Mouse (Mus musculus) left cerebral cortex, adult 2 months (tissue): ENCODE data around the gene Cybc1. TPM values are rescaled to one million over a fixed set of nuclear protein-coding genes. Genes with fewer than 3 reads are reported as not detected.

Experiments used
- DNase-seq, 2 experiments: peaks; one replicate each; pipeline ENCODE4 v3.0.0; 2021 to 2022; ENCODE audit warnings: low spot score in 2 of 2, mixed read lengths in 1 of 2; ENCODE audit errors: extremely low spot score in 1 of 2
- H3K27ac ChIP-seq: fragments of 200-600 bp; 2 replicates; pipeline ENCODE4 v1.8.1; 2022
- H3K4me3 ChIP-seq: fragments of 200-600 bp; 2 replicates; pipeline ENCODE4 v1.8.1; 2022
- CTCF ChIP-seq: fragments of 200-600 bp; IDR thresholded peaks from 2 replicates; pipeline ENCODE4 v1.8.1; 2022; ENCODE audit warnings: antibody characterized with exemption, mild to moderate bottlenecking, moderate library complexity
- intact Hi-C: fragments of 180-260 bp; cut with DNase I; formaldehyde crosslinking; loops from one replicate; pipeline ENCODE4 v1.15.1; 2025
- long read RNA-seq, 2 experiments: library from polyadenylated mRNA; stranded (forward); transcript quantifications; one replicate each; pipeline ENCODE4 v2.0.0; 2021; ENCODE audit warnings: borderline mapping rate in 2 of 2
- total RNA-seq, 2 experiments: library from RNA; stranded (reverse); gene quantifications; 2 replicates each; pipeline ENCODE4 v1.2.3; 2021

Gene Cybc1
- total RNA-seq, result 10 to 100 TPM; 22.0 to 23.3 TPM
- long read RNA-seq, experiment 1, transcript Cybc1-201 (7 exons, 2,417 nt), result major isoform, 12 of 27 reads
- long read RNA-seq, experiment 1, partial matches to known transcripts, result 4 of 27 reads
- long read RNA-seq, experiment 1, other reads (novel, unspliced or antisense), result 8 of 27 reads
- long read RNA-seq, experiment 2, transcript Cybc1-201 (7 exons, 2,417 nt), result major isoform, 8 of 21 reads
- long read RNA-seq, experiment 2, partial matches to known transcripts, result 2 of 21 reads
- long read RNA-seq, experiment 2, other reads (novel, unspliced or antisense), result 7 of 21 reads

- TF ChIP-seq CTCF, result peak; percentile 33
- intact Hi-C loops, result no loop called here
- DNase-seq, result peak; percentile 63 to 67
- peak within 1 kb of the TSS; percentile 86 for H3K27ac ChIP-seq
- peak within 1 kb of the TSS; percentile 94 for H3K4me3 ChIP-seq
Measured at GRCm38 (mm10) chr11:121229018-121229439, at the start of gene Cybc1. Gene Cybc1, minus strand, starts transcription at chr11:121229322.

DNA sequence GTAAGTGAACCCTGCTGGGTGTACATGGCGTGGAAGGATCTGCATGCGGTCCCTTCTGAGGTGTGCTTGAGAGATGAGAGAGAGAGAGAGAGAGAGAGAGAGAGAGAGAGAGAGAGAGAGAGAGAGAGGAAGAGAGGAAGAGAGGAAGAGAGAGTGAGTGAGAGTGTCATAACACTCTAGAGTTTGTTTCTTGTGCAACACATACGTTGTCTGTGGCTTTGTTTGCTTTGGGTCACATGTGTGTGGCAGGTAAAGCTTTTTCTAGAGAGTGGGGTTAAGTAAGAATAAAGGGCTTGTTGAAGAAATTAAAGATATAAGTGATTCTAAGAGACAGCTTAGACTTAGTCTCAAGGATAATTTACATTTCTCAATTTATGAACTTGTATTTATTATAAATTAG is 48.9 kb upstream of the Cybc1 start:
- intact Hi-C loops, result no loop called here
- Histone ChIP-seq H3K27ac (no peak overlapping the region), H3K4me3 (no peak overlapping the region)
- DNase-seq, result no peak
- TF ChIP-seq CTCF, result no peak

DNA sequence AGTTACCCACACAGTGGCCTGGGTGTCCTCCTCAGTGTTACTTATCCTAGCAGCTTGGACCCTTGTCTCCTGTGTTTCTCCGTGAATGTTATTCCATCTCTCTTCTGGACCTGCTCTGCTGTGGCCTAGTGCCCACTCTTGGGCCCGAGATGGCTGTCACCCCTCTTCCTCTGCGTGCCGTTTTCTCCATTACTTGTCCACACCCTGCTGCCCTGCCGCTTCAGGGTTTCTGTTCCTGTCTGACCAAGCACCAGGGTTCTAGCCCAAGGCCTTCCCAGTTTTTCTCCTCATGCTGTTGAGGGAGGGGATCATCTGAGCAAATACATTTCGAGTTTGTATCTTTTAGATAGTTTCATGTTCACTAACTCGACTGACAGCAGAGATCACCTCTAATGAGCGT is 48.4 kb upstream of the Cybc1 start:
- Histone ChIP-seq H3K27ac (no peak overlapping the region), H3K4me3 (no peak overlapping the region)
- DNase-seq, result no peak
- intact Hi-C loops, result no loop called here
- TF ChIP-seq CTCF, result no peak

- no peak for DNase-seq
- Histone ChIP-seq H3K27ac (no peak overlapping the region; the same call in 1 of the 2 replicates), H3K4me3 (peak overlapping the region; percentile 93)
- intact Hi-C loops, result loop anchor here (5.0 kb wide), 1 partner anchor 91 kb away; the partner anchor contains the start of gene Wdr45b
- TF ChIP-seq CTCF, result no peak
Measured at GRCm38 (mm10) chr11:121261074-121261473, 32.0 kb upstream of the Cybc1 start.

- peak in 1 of 2 experiments; percentile 38 for DNase-seq
- peak overlapping the region; percentile 83 for H3K27ac ChIP-seq
- H3K4me3 ChIP-seq, result peak overlapping the region; percentile 93
- TF ChIP-seq CTCF, result no peak
- intact Hi-C loops, result loop anchor here (5.0 kb wide), 1 partner anchor 92 kb away; the partner anchor contains the start of gene Wdr45b
Measured at GRCm38 (mm10) chr11:121260211-121260906, 31.2 kb upstream of the Cybc1 start.

DNA sequence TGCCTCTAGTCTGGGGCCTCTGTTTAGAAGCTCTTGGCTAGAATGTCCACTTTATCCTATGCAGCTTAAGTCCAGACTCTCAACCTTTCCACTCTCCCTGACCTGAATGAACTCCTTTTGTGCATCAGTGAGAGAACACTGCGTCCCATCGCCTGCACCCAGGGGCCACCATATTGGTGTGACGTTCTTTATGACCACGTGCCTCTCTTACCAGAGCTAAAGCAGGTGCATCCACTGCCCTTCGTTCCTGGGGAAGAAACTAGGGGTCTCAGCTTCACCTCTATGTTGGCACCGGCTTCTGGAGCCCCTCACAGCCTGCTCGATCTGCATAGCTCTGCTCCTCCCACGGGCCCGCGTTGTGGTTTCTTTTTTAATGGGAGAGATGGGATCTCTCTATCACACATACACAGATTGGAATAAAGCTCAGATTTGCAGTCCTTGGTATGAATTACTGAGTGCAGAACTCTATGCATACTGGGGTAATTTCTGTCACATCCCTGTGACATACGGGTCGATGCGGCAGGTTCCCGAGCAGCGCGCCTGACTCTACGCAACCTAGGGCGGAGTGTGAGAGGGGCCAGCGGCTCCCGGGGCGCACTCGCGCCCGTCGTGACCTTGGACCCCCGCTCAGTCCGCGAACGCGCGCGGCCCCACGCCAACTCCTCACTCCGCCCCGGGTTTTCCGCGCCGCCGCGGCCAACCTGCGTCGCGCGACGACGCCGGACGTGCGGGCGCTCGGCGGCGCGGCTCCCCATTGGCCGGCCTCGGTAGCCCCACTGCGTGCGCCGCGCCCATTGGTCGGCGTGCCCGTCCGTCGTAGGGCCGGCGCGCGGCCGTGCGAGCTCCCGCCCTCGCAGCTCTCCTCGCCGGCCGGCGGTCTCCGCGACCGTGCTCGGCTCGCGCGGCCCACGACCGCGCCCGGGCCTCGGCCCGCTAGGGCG is 30.3 kb upstream of the Cybc1 start, which contains the start of gene Foxk2:
TSS of gene Foxk2 (plus strand) at position 831 of the 941 bp plus-strand sequence.
- peak; percentile 93 to 96 for DNase-seq
- H3K27ac ChIP-seq, result peak within 1 kb of the TSS; percentile 98
- no peak for TF ChIP-seq CTCF
- H3K4me3 ChIP-seq, result peak within 1 kb of the TSS; percentile 93
- intact Hi-C loops, result loop anchor here (5.0 kb wide), 1 partner anchor 93 kb away; the partner anchor contains the start of gene Wdr45b

DNA sequence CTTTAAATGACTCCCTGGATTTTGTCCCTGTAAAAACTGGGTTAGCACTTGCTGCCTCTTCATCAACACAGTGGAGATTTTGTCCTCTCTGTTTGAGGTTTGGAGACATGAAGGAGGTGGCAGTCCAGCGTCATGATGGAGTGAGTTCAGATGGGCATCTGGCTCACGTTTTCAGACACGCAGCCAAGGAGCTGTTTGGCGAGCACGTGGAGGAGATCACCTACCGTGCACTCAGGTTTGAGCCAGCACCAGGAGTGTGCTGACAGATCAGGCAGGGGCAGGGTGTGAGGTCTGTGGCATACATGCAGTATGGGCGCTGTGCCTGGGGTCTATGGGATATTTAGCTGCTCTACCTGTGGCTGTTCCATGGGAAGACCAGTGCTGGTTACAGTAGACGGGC is 21.1 kb upstream of the Cybc1 start:
- DNase-seq, result no peak
- TF ChIP-seq CTCF, result no peak
- no peak overlapping the region for H3K4me3 ChIP-seq
- intact Hi-C loops, result no loop called here
- no peak overlapping the region for H3K27ac ChIP-seq

DNA sequence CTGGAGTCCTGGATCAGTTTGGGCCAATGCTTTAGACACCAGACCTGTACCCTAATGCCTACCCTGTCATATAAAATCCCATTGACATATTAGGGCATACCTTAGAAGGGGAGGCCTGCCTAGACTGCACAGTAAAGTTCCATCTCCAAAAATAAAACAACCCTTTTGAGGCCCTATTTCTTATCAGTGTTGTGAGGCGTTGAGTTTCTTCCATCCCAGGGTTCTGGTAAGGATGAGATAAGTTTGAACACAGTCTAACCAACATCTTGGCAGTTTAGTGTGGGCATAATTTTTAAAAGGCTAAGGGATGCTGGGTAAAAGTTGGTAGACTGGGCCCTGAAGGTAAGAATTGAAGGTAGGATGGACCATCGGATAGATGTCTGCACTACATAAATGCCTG is 10.5 kb upstream of the Cybc1 start:
- Histone ChIP-seq H3K4me3 (no peak overlapping the region), H3K27ac (no peak overlapping the region)
- DNase-seq, result no peak
- intact Hi-C loops, result loop anchor here (5.0 to 10.0 kb wide), 2 partner anchors 113 to 195 kb away; partner anchors contain the start of genes Fn3k and Wdr45b
- TF ChIP-seq CTCF, result no peak

DNA sequence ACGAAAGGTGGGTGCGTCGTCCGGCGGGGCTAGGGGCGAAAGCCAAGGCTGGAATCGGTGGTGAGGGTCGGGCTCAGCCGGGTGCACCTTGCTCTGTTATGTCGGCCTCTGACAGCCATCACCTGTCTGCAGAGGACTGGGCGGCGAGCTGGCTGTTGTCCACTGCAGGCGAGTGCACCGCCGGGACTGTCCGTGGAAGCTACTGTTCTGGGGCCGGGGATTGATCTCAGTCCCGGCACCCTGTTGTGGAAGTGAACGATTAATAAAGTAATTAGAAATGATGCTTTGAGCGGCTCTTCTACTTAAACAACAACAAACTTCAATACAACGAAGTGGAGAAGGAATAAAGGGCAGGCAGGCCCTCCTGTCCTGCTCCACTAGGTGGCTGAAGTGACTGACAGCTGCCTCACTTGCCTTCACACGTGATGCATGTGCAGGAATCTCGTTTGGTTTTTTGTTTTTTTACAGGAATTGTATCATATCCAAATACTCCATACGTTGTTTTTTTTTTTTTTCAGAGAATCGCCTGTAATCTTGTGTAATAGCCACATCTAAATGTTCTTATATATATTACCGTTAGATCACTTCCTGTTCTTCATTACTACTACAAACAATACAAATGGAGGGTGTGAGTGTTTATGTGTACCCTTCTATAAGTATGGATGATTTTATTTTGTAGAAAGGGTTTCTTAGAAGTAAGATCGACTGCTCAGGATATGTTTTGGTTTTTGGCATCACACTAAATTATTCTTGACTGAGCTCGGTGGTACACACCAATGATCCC is 8.4 kb upstream of the Cybc1 start:
- DNase-seq, result no peak
- peak; percentile 36 for TF ChIP-seq CTCF
- Histone ChIP-seq H3K27ac (peak overlapping the region; percentile 92), H3K4me3 (peak overlapping the region; percentile 85)
- intact Hi-C loops, result loop anchor here (5.0 to 10.0 kb wide), 2 partner anchors 115 to 197 kb away; partner anchors contain the start of genes Fn3k and Wdr45b

DNA sequence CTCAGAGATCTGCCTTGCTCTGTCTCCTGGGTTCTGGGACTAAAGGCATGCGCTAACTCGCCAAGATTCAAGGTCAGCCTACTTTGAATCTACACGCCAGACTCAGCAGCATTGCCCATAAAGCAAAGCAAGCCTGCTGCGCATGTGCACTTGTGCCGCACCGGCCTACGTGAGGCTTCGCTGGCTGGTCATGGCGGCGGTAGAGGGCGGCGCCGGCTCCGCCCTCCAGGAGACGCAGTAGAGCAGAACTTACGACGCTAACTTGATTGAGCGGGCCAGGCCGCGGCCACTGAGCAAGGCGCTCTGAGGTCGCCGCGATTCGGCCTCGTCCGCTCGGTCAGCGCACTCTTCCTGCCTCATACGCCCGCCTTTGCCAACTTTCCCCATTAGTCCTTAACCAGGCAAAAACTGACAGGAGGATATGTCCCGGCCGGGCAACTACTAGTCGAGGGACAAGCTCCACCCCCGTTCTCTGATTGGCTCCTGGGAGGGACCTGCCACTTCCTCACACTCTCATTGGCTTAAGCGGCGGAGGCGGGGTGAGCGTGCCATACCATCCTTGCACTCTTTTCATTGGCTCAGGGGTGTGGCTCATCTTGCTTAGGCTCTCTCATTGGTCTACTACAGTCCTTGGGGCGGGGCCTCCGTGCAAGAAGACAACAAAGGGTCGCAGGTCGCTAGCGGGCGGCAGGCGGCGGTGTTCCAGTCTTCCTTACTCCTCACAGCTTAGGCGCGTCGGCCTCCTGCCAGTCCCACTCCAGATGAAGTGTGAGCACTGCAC is 7.6 kb upstream of the Cybc1 start, which contains the start of gene Narf:
TSS of gene Narf (plus strand) at position 690 of the 781 bp plus-strand sequence.
- peak; percentile 41 for TF ChIP-seq CTCF
- peak within 1 kb of the TSS; percentile 85 for H3K4me3 ChIP-seq
- intact Hi-C loops, result loop anchor here (5.0 to 10.0 kb wide), 2 partner anchors 116 to 198 kb away; partner anchors contain the start of genes Fn3k and Wdr45b
- peak within 1 kb of the TSS; percentile 99 for H3K27ac ChIP-seq
- DNase-seq, result peak; percentile 94 to 99
